Mouse (Mus musculus) kidney, embryonic 16.5 days (tissue): ENCODE results near the gene Rpl38. TPM values are rescaled to one million over a fixed set of nuclear protein-coding genes. Genes with fewer than 3 reads are reported as not detected.

Experiments used
- ATAC-seq: fragments of 200-750 bp; cut with Nextera tagmentation; 2 replicates; pipeline ENCODE4 v1.8.0; 2017; ENCODE audit warnings: moderate TSS enrichment; ENCODE audit not compliant: low FRiP score, low TSS enrichment
- H3K27ac ChIP-seq: fragments of 300-500 bp; sonication (generic); 2 replicates; pipeline ENCODE4 v1.5.1; 2014; ENCODE audit warnings: low read length
- H3K27me3 ChIP-seq: fragments of 300-500 bp; sonication (generic); 2 replicates; pipeline ENCODE4 v1.6.1; 2014; ENCODE audit warnings: low read length, control low read depth, mixed read lengths; ENCODE audit not compliant: insufficient read depth
- H3K36me3 ChIP-seq: fragments of 300-500 bp; sonication (generic); 2 replicates; pipeline ENCODE4 v1.6.1; 2014; ENCODE audit warnings: low read length, control low read depth, mixed read lengths; ENCODE audit not compliant: insufficient read depth
- H3K4me1 ChIP-seq: fragments of 300-500 bp; sonication (generic); 2 replicates; pipeline ENCODE4 v1.6.1; 2014; ENCODE audit warnings: low read length, control low read depth, mixed read lengths; ENCODE audit not compliant: insufficient read depth
- H3K4me2 ChIP-seq: fragments of 300-500 bp; sonication (generic); replicated peaks from 2 replicates; pipeline ENCODE4 v1.6.1; 2014; ENCODE audit warnings: low read depth, low read length
- H3K4me3 ChIP-seq: fragments of 300-500 bp; sonication (generic); 2 replicates; pipeline ENCODE4 v1.5.1; 2014; ENCODE audit warnings: mild to moderate bottlenecking, low read length
- H3K9ac ChIP-seq: fragments of 300-500 bp; sonication (generic); replicated peaks from 2 replicates; pipeline ENCODE4 v1.6.1; 2014; ENCODE audit warnings: low read length
- H3K9me3 ChIP-seq: fragments of 300-500 bp; sonication (generic); 2 replicates; pipeline ENCODE4 v1.6.1; 2016; ENCODE audit warnings: low read length, control low read depth
- WGBS: fragments of 180-500 bp; shearing (Covaris S2); extraction: QIAGEN DNeasy Blood & Tissue Kit; methylation state at CpG from one replicate; pipeline ENCODE4 v1.1.7; 2014; 5-methylcytosine and 5-hydroxymethylcytosine counted together
- polyA plus RNA-seq: library from polyadenylated mRNA; unstranded; fragments of >200 nt; fragmentation: Nextera tagmentation; extraction: Ambion mirVana; gene quantifications from 2 replicates; pipeline ENCODE4 v1.2.1, GENCODE M21; 2015

Gene Rpl38
- polyA plus RNA-seq, 1 experiment from 2014 or later: 802 TPM

DNA sequence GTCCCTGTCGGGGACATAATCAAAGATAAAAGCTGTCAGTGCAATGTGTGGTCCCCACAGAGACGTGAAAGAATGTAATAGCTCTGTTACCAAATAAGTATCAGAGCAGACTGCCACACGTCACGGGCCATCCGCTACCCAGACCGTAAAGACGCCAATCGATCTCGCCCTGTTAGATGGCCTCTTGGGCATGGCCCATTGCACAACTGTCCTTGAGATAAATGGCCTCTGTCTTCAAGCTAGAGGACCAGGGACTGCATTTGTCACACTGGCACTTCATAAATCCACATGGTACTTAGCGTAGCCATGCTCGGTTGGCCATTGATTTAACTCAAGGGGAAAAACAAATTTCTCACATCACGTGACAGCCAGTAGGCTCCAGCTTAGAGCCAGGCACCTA is 43.5 kb downstream of the Rpl38 start:
- no peak overlapping the region for H3K9ac ChIP-seq
- peaks cover 3% of the 10 kb centered on the region; the same call in 1 of the 2 replicates for H3K4me1 ChIP-seq
- H3K9me3 ChIP-seq: no peaks in the 10 kb centered on the region
- no peak overlapping the region for H3K4me2 ChIP-seq
- no peak overlapping the region for H3K4me3 ChIP-seq
- no peak overlapping the region for H3K27ac ChIP-seq
- 24% methylated on average over 12 of the region's 12 CpGs for WGBS
- H3K36me3 ChIP-seq: no peaks in the 10 kb centered on the region
- no peaks in the 10 kb centered on the region for H3K27me3 ChIP-seq
- ATAC-seq: peak; percentile 84

DNA sequence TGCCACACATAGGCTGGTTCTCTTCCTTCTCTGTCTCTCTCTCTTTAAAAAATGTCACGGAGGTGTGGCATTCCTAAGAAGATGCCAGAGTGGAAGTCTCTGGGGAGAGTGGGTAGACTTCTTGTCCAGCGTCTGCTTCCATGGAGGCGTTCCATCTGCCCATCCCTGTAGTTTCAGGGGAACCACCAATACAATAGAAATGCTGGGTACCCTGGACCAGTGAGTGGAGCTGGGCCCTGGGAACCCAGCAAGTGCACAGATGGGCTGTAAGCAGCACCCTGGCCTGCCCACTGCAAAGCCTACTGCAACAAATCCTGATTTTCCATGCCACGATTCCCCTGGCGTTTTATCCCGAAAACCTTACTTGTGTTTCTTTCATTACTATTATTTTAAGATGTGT is 46.2 kb downstream of the Rpl38 start:
- Histone ChIP-seq H3K4me3 (no peak overlapping the region), H3K9me3 (no peaks in the 10 kb centered on the region), H3K9ac (no peak overlapping the region), H3K4me1 (peaks cover 3% of the 10 kb centered on the region; the same call in 1 of the 2 replicates), H3K4me2 (no peak overlapping the region), H3K27me3 (no peaks in the 10 kb centered on the region), H3K36me3 (no peaks in the 10 kb centered on the region), H3K27ac (no peak overlapping the region)
- WGBS: 70% methylated on average over 6 of the region's 6 CpGs
- no peak for ATAC-seq

DNA sequence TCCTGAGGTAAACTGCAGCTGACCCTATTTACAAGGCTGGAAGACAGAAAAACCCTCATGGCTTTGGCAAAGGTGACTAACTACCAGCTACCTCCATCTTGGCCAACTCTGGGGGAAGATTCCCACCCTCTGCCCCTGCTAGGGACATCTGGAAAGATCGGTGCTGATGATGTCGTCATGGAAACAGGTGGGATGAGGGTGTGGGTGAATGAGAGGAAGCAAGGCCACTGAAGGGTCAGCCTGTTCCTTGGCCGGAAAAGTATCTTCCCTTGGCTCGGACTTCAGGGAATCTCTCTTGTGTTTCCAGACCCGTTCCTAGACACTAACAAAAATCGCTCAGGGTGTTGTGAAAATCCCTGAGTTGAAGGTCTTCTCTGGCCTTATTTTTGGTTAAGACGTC is 47.2 kb downstream of the Rpl38 start:
- Histone ChIP-seq H3K4me1 (peaks cover 3% of the 10 kb centered on the region; the same call in 1 of the 2 replicates), H3K27me3 (no peaks in the 10 kb centered on the region), H3K27ac (no peak overlapping the region), H3K9me3 (no peaks in the 10 kb centered on the region), H3K4me3 (no peak overlapping the region), H3K9ac (no peak overlapping the region), H3K4me2 (no peak overlapping the region), H3K36me3 (no peaks in the 10 kb centered on the region)
- WGBS: 61% methylated on average over 7 of the region's 7 CpGs
- no peak for ATAC-seq

DNA sequence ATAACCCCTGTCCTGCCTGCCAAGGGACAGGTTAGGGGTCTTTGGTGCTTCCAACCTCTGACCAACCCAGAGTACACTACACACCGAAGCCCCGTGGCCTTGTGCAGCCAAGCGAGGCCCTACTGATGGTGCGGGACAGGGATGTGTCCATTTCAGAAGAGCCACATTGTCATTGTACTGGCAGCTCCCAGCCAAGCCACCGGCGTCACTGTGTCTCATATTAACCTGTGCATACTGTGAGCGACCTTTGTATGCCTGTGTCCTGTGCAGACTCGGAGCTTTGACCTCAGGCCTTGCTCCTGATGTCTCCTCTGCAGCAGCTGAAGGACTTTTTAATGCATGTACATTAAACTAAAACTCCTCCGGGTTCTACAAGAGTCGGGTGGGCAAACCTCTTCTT is 52.2 kb downstream of the Rpl38 start:
- no peak overlapping the region for H3K4me3 ChIP-seq
- ATAC-seq: 0 out of 2 replicates have a peak, but pooled peaks have one; percentile 31
- WGBS: 46% methylated on average over 10 of the region's 10 CpGs
- H3K4me1 ChIP-seq: peaks cover 7% of the 10 kb centered on the region; the same call in 1 of the 2 replicates
- H3K27me3 ChIP-seq: no peaks in the 10 kb centered on the region
- H3K9ac ChIP-seq: no peak overlapping the region
- no peak overlapping the region for H3K27ac ChIP-seq
- H3K4me2 ChIP-seq: no peak overlapping the region
- H3K36me3 ChIP-seq: no peaks in the 10 kb centered on the region
- H3K9me3 ChIP-seq: 0 out of 2 replicates have a peak, but pooled peaks cover 2% of the 10 kb centered on the region

Other genes with a start within 250 kb of the Rpl38 start
- gene Ttyh2, start 6.9 kb downstream of the Rpl38 start, polyA plus RNA-seq: 20.4 and 21.5 TPM in 2 replicates
- 0.44 and 0.46 TPM in 2 replicates for gene Dnaic2, start 58.9 kb downstream of the Rpl38 start, polyA plus RNA-seq
- 0.22 and 0.46 TPM in 2 replicates for gene Kif19a, start 96.9 kb downstream of the Rpl38 start, polyA plus RNA-seq
- gene Btbd17, start 127.4 kb downstream of the Rpl38 start, polyA plus RNA-seq: 0.47 and 0.54 TPM in 2 replicates
- not detected in 2 replicates for gene Gpr142, start 130.4 kb downstream of the Rpl38 start, polyA plus RNA-seq
- gene Gprc5c, start 182.6 kb downstream of the Rpl38 start, polyA plus RNA-seq: 153 and 162 TPM in 2 replicates
- 1.8 and 2.2 TPM in 2 replicates for gene Cd300a, start 221.5 kb downstream of the Rpl38 start, polyA plus RNA-seq